Mouse (Mus musculus) cerebellum, adult 2 months (tissue): ENCODE measurements at regions not wholly inside any gene's neighbourhood (a gene's known extent, or its start where the extent isn't known, plus 50 kb on each side); places are given as distances from the start of the nearest gene placed in this dataset.

Experiments
- DNase-seq, 2 experiments: peaks; one replicate each; pipeline ENCODE4 v3.0.0; 2021
- H3K27ac ChIP-seq: fragments of 200-500 bp; 2 replicates; pipeline ENCODE4 v1.5.1; 2012; ENCODE audit warnings: low read length, control low read depth, inconsistent platforms; ENCODE audit not compliant: insufficient read depth
- H3K27me3 ChIP-seq: fragments of 200-500 bp; 2 replicates; pipeline ENCODE4 v1.6.1; 2012; ENCODE audit warnings: inconsistent platforms, mild to moderate bottlenecking, low read length, moderate library complexity; ENCODE audit not compliant: control insufficient read depth, insufficient read depth
- H3K4me1 ChIP-seq: fragments of 200-500 bp; 2 replicates; pipeline ENCODE4 v1.6.1; 2011; ENCODE audit warnings: low read length; ENCODE audit not compliant: control insufficient read depth, insufficient read depth
- H3K4me3 ChIP-seq: fragments of 200-500 bp; replicated peaks from 2 replicates; pipeline ENCODE3; 2011; ENCODE audit warnings: mild to moderate bottlenecking, low read depth, low read length, control low read depth; ENCODE audit not compliant: insufficient read depth
- CTCF ChIP-seq: fragments of 200-500 bp; IDR thresholded peaks from 2 replicates; pipeline ENCODE4 v1.5.1; 2011; ENCODE audit warnings: low read depth, mild to moderate bottlenecking, control low read depth, low read length, moderate library complexity, borderline replicate concordance; ENCODE audit not compliant: insufficient read depth
- POLR2A ChIP-seq: fragments of 200-500 bp; IDR thresholded peaks from 2 replicates; pipeline ENCODE4 v1.6.1; 2011; ENCODE audit warnings: low read length, control low read depth, borderline replicate concordance; ENCODE audit not compliant: insufficient read depth
- WGBS: fragments of 180-500 bp; shearing (Covaris S2); methylation state at CpG from one replicate; pipeline ENCODE4 v1.1.7; 2018; 5-methylcytosine and 5-hydroxymethylcytosine counted together

- DNase-seq = peak; percentile 9
- TF ChIP-seq POLR2A = no peak
- no peak for TF ChIP-seq CTCF
- Histone ChIP-seq H3K27ac (no peak overlapping the region), H3K4me1 (no peaks in the 10 kb centered on the region), H3K27me3 (no peaks in the 10 kb centered on the region), H3K4me3 (peak overlapping the region; percentile 36)
- 10% methylated on average over 16 of the region's 16 CpGs for WGBS
Observed at GRCm38 (mm10) chr12:77949474-77950017, 244.5 kb upstream of the Gm6657 start.

- TF ChIP-seq CTCF (no peak), POLR2A (no peak)
- no peak for DNase-seq
- Histone ChIP-seq H3K4me3 (no peak overlapping the region), H3K27me3 (no peaks in the 10 kb centered on the region), H3K4me1 (no peaks in the 10 kb centered on the region), H3K27ac (no peak overlapping the region)
- 67% methylated on average over 2 of the region's 2 CpGs for WGBS
Observed at GRCm38 (mm10) chr12:77952492-77952891, 241.6 kb upstream of the Gm6657 start.

- H3K27ac ChIP-seq = no peak overlapping the region
- DNase-seq = no peak
- 22% methylated on average over 6 of the region's 6 CpGs for WGBS
- no peak overlapping the region for H3K4me3 ChIP-seq
- no peaks in the 10 kb centered on the region for H3K4me1 ChIP-seq
- TF ChIP-seq CTCF = no peak
- no peak for TF ChIP-seq POLR2A
- H3K27me3 ChIP-seq = no peaks in the 10 kb centered on the region
Observed at GRCm38 (mm10) chr12:77962631-77963030, 231.4 kb upstream of the Gm6657 start.

GRCm38 (mm10) chr12:77968543-77968942 is 225.5 kb upstream of the Gm6657 start:
- Histone ChIP-seq H3K27me3 (no peaks in the 10 kb centered on the region), H3K27ac (no peak overlapping the region), H3K4me1 (no peaks in the 10 kb centered on the region), H3K4me3 (no peak overlapping the region)
- WGBS = 64% methylated on average over 3 of the region's 3 CpGs
- no peak for DNase-seq
- TF ChIP-seq POLR2A = no peak
- no peak for TF ChIP-seq CTCF

GRCm38 (mm10) chr12:77970026-77970425 is 224.0 kb upstream of the Gm6657 start:
- no peak for DNase-seq
- Histone ChIP-seq H3K27me3 (no peaks in the 10 kb centered on the region), H3K27ac (no peak overlapping the region), H3K4me3 (no peak overlapping the region), H3K4me1 (no peaks in the 10 kb centered on the region)
- 81% methylated on average over 1 of the region's 1 CpGs for WGBS
- TF ChIP-seq POLR2A = no peak
- TF ChIP-seq CTCF = no peak

GRCm38 (mm10) chr12:77972165-77972564 is 221.9 kb upstream of the Gm6657 start:
- Histone ChIP-seq H3K27ac (no peak overlapping the region), H3K27me3 (no peaks in the 10 kb centered on the region), H3K4me3 (no peak overlapping the region), H3K4me1 (no peaks in the 10 kb centered on the region)
- 22% methylated on average over 4 of the region's 4 CpGs for WGBS
- TF ChIP-seq POLR2A = no peak
- TF ChIP-seq CTCF = no peak
- peak in 1 of 2 experiments; percentile 35 for DNase-seq

GRCm38 (mm10) chr12:77976952-77977351 is 217.1 kb upstream of the Gm6657 start:
- Histone ChIP-seq H3K4me3 (no peak overlapping the region), H3K27ac (no peak overlapping the region), H3K27me3 (no peaks in the 10 kb centered on the region), H3K4me1 (no peaks in the 10 kb centered on the region)
- DNase-seq = no peak
- TF ChIP-seq POLR2A = no peak
- TF ChIP-seq CTCF = no peak
- WGBS = 46% methylated on average over 2 of the region's 2 CpGs

- Histone ChIP-seq H3K27ac (no peak overlapping the region), H3K4me1 (no peaks in the 10 kb centered on the region), H3K27me3 (no peaks in the 10 kb centered on the region), H3K4me3 (no peak overlapping the region)
- TF ChIP-seq CTCF = no peak
- TF ChIP-seq POLR2A = no peak
- 74% methylated on average over 8 of the region's 8 CpGs for WGBS
- DNase-seq = no peak
Observed at GRCm38 (mm10) chr12:77986738-77987137, 207.3 kb upstream of the Gm6657 start.
